Mouse (Mus musculus) midbrain, embryonic 16.5 days (tissue): ENCODE data around the gene Prickle4. TPM values are rescaled to one million over a fixed set of nuclear protein-coding genes. Genes with fewer than 3 reads are reported as not detected.

Experiments used
- ATAC-seq: fragments of 200-750 bp; cut with Nextera tagmentation; 2 replicates; pipeline ENCODE4 v1.8.0; 2017; ENCODE audit warnings: moderate TSS enrichment
- H3K27ac ChIP-seq: fragments of 300-500 bp; sonication (generic); 2 replicates; pipeline ENCODE4 v1.5.1; 2014; ENCODE audit warnings: mild to moderate bottlenecking, low read length, mixed read lengths
- H3K27me3 ChIP-seq: fragments of 300-500 bp; sonication (generic); 2 replicates; pipeline ENCODE4 v1.6.1; 2014; ENCODE audit warnings: low read depth, low read length, mixed read lengths; ENCODE audit not compliant: control insufficient read depth, insufficient read depth
- H3K36me3 ChIP-seq: fragments of 300-500 bp; sonication (generic); 2 replicates; pipeline ENCODE4 v1.6.1; 2014; ENCODE audit warnings: mild to moderate bottlenecking, low read length, moderate library complexity, mixed read lengths; ENCODE audit not compliant: control insufficient read depth, insufficient read depth
- H3K4me1 ChIP-seq: fragments of 300-500 bp; sonication (generic); 2 replicates; pipeline ENCODE4 v1.6.1; 2014; ENCODE audit warnings: mild to moderate bottlenecking, low read length, mixed read lengths; ENCODE audit not compliant: control insufficient read depth, insufficient read depth
- H3K4me2 ChIP-seq: fragments of 300-500 bp; sonication (generic); 2 replicates; pipeline ENCODE4 v1.6.1; 2014; ENCODE audit warnings: mild to moderate bottlenecking, low read length, mixed read lengths
- H3K4me3 ChIP-seq: fragments of 300-500 bp; sonication (generic); 2 replicates; pipeline ENCODE4 v1.5.1; 2014; ENCODE audit warnings: low read depth, mild to moderate bottlenecking, low read length, moderate library complexity, mixed read lengths
- H3K9ac ChIP-seq: fragments of 300-500 bp; sonication (generic); 2 replicates; pipeline ENCODE4 v1.6.1; 2014; ENCODE audit warnings: low read depth, low read length, mixed read lengths
- H3K9me3 ChIP-seq: fragments of 300-500 bp; sonication (generic); replicated peaks from 2 replicates; pipeline ENCODE4 v1.6.1; 2014; ENCODE audit warnings: mild to moderate bottlenecking, low read length, mixed read lengths; ENCODE audit not compliant: control insufficient read depth, poor library complexity, severe bottlenecking
- WGBS: fragments of 180-500 bp; shearing (Covaris S2); extraction: QIAGEN DNeasy Blood & Tissue Kit; methylation state at CpG from one replicate; pipeline ENCODE4 v1.1.7; 2014; 5-methylcytosine and 5-hydroxymethylcytosine counted together
- polyA plus RNA-seq: library from polyadenylated mRNA; unstranded; fragments of >200 nt; fragmentation: Nextera tagmentation; extraction: Ambion mirVana; gene quantifications from 2 replicates; pipeline ENCODE4 v1.2.1, GENCODE M21; 2015

Gene Prickle4
- polyA plus RNA-seq, 1 experiment from 2014 or later = 2.4 TPM

GRCm38 (mm10) chr17:47642992-47643391, 51.5 kb downstream of the Prickle4 start:
- no peaks in the 10 kb centered on the region for H3K36me3 ChIP-seq
- H3K4me2 ChIP-seq = no peak overlapping the region
- H3K27ac ChIP-seq = no peak overlapping the region
- peaks cover 2% of the 10 kb centered on the region; the same call in 1 of the 2 replicates for H3K4me1 ChIP-seq
- no peak for ATAC-seq
- H3K9me3 ChIP-seq = no peaks in the 10 kb centered on the region
- 79% methylated on average over 2 of the region's 2 CpGs for WGBS
- no peak overlapping the region for H3K4me3 ChIP-seq
- no peak overlapping the region for H3K9ac ChIP-seq
- H3K27me3 ChIP-seq = no peaks in the 10 kb centered on the region

Other genes with a start within 250 kb of the Prickle4 start
- 19.8 and 20.8 TPM in 2 replicates for gene Taf8, start 192.4 kb downstream of the Prickle4 start, polyA plus RNA-seq
- 58.4 and 61.4 TPM in 2 replicates for gene Ccnd3, start 189.7 kb downstream of the Prickle4 start, polyA plus RNA-seq
- 38.6 and 40.7 TPM in 2 replicates for gene Bysl, start 83.2 kb downstream of the Prickle4 start, polyA plus RNA-seq
- 47.0 and 47.7 TPM in 2 replicates for gene Med20, start 83.2 kb downstream of the Prickle4 start, polyA plus RNA-seq
- gene Gm20517, start 83.1 kb downstream of the Prickle4 start, polyA plus RNA-seq = 1.3 and 2.0 TPM in 2 replicates
- gene Usp49, start 64.0 kb downstream of the Prickle4 start, polyA plus RNA-seq = 5.3 and 7.3 TPM in 2 replicates
- gene Tomm6, start 6.3 kb downstream of the Prickle4 start, polyA plus RNA-seq = 252 and 268 TPM in 2 replicates
- 46.0 and 54.1 TPM in 2 replicates for gene Frs3, start 5.7 kb downstream of the Prickle4 start, polyA plus RNA-seq
- 0.88 and 0.92 TPM in 2 replicates for gene Gm21981, start 281 bp downstream of the Prickle4 start, polyA plus RNA-seq
- 0.13 TPM in 1 of 2 replicates, not detected in the other for gene Pgc, start 32.1 kb upstream of the Prickle4 start, polyA plus RNA-seq
- 2.9 and 3.0 TPM in 2 replicates for gene Tfeb, start 42.3 kb upstream of the Prickle4 start, polyA plus RNA-seq
- 2.4 and 2.9 TPM in 2 replicates for gene Mdfi, start 140.0 kb upstream of the Prickle4 start, polyA plus RNA-seq
- gene Foxp4, start 229.9 kb upstream of the Prickle4 start, polyA plus RNA-seq = 35.8 and 38.8 TPM in 2 replicates